Mouse (Mus musculus): Measurements from ENCODE around the gene Lamtor1. TPM values are rescaled to one million over a fixed set of nuclear protein-coding genes. Genes with fewer than 3 reads are reported as not detected.
A peak's percentile ranks its signal among the peaks of the same experiment; 100 is the strongest.
"Not testable (repeated sequence)": the region's sequence is repeated elsewhere in the genome, so short reads cannot be mapped to it uniquely, and the experiment has no call there.

Gene Lamtor1
- polyA plus RNA-seq, 1 experiment from 2014 or later: 161 TPM

DNA sequence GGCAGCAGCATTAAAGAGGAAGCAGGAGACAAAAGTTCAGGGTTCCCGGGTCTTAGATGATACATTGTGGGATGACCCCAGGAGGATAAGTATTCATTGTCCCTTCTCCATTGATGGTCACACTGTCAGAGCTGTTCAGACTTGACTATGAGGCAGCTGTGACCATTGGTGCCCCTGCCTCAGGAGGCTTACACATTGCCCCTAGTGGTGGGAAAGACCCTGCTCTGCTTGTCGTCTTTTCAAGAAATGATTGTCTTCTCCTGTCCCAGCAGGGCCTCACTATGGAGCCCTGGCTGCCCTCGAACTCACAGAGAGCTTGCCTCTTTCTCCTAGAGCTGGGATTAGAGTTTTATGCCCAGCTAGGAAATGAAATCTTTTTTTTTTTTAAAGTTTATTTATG, 6.3 kb downstream of the Lamtor1 start:
- Histone ChIP-seq H3K4me1 (ENCODE audit: insufficient read depth) (no peaks in the 10 kb centered on the region), H3K36me3 (ENCODE audit: insufficient read depth) (peaks cover 51% of the 10 kb centered on the region), H3K4me2 (no peak overlapping the region), H3K27me3 (ENCODE audit: insufficient read depth, low read length) (no peaks in the 10 kb centered on the region), H3K27ac (ENCODE audit: low read depth) (no peak overlapping the region), H3K4me3 (ENCODE audit: low read depth, low read length) (no peak overlapping the region), H3K9me3 (ENCODE audit: low read depth, low read length) (no peaks in the 10 kb centered on the region), H3K9ac (no peak overlapping the region)
- TF ChIP-seq CTCF (IDR thresholded peaks at IDR 0.05; ENCODE audit: low read depth): peak; percentile 47
- ATAC-seq (ENCODE audit: insufficient read depth) (no peak), DNase-seq (no peak)
- WGBS: 62% methylated on average over 3 of the region's 3 CpGs

- no peaks in the 10 kb centered on the region for H3K9me3 ChIP-seq (ENCODE audit: low read depth, low read length)
- peak; percentile 89 for TF ChIP-seq CTCF (IDR thresholded peaks at IDR 0.05; ENCODE audit: low read depth)
- H3K4me1 ChIP-seq (ENCODE audit: insufficient read depth): no peaks in the 10 kb centered on the region
- H3K4me2 ChIP-seq: no peak overlapping the region
- H3K27me3 ChIP-seq (ENCODE audit: insufficient read depth, low read length): no peaks in the 10 kb centered on the region
- H3K27ac ChIP-seq (ENCODE audit: low read depth): no peak overlapping the region
- WGBS: 28% methylated on average over 1 of the region's 1 CpGs
- ATAC-seq (ENCODE audit: insufficient read depth): peak; percentile 84; the same call in 1 of the 2 replicates
- H3K9ac ChIP-seq: no peak overlapping the region
- H3K4me3 ChIP-seq (ENCODE audit: low read depth, low read length): no peak overlapping the region
- peaks cover 17% of the 10 kb centered on the region for H3K36me3 ChIP-seq (ENCODE audit: insufficient read depth)
- peak; percentile 87 for DNase-seq
Observed at GRCm38 (mm10) chr7:101918071-101918470, 12.4 kb downstream of the Lamtor1 start.

DNA sequence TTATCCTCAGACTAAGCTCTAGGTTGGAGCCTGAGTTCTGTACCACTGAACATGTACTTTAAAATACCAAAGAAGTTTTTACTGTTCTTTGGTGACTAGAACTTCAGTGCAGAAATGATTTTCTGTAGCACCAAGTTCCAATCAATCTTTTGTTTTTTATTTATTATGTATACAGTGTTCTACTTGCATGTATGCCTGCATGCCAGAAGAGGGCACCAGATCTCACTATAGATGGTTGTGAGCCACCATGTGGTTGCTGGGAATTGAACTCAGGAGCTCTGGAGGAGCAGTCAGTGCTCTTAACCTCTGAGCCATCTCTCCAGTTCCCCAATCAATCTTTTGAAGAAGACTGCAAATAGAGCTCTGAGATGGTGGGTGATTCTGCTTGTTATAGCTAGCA, 20.2 kb downstream of the Lamtor1 start:
- H3K27me3 ChIP-seq (ENCODE audit: insufficient read depth, low read length); H3K9me3 ChIP-seq (ENCODE audit: low read depth, low read length); H3K9ac ChIP-seq; H3K4me2 ChIP-seq; H3K4me3 ChIP-seq (ENCODE audit: low read depth, low read length); DNase-seq; H3K36me3 ChIP-seq (ENCODE audit: insufficient read depth); H3K27ac ChIP-seq (ENCODE audit: low read depth); ATAC-seq (ENCODE audit: insufficient read depth); H3K4me1 ChIP-seq (ENCODE audit: insufficient read depth): not testable (repeated sequence)
- peak; percentile 12; the same call in 1 of the 2 replicates for TF ChIP-seq CTCF (IDR thresholded peaks at IDR 0.05; ENCODE audit: low read depth)

- ATAC-seq (ENCODE audit: insufficient read depth) (no peak), DNase-seq (no peak)
- no peak overlapping the region for H3K9ac ChIP-seq
- H3K4me2 ChIP-seq: no peak overlapping the region
- no peak overlapping the region for H3K4me3 ChIP-seq (ENCODE audit: low read depth, low read length)
- H3K27me3 ChIP-seq (ENCODE audit: insufficient read depth, low read length): no peaks in the 10 kb centered on the region
- WGBS: 66% methylated on average over 3 of the region's 3 CpGs
- H3K27ac ChIP-seq (ENCODE audit: low read depth): no peak overlapping the region
- H3K9me3 ChIP-seq (ENCODE audit: low read depth, low read length): no peaks in the 10 kb centered on the region
- H3K4me1 ChIP-seq (ENCODE audit: insufficient read depth): no peaks in the 10 kb centered on the region
- TF ChIP-seq CTCF (IDR thresholded peaks at IDR 0.05; ENCODE audit: low read depth): no peak
- no peaks in the 10 kb centered on the region for H3K36me3 ChIP-seq (ENCODE audit: insufficient read depth)
Observed at GRCm38 (mm10) chr7:101928093-101928492, 22.4 kb downstream of the Lamtor1 start.

DNA sequence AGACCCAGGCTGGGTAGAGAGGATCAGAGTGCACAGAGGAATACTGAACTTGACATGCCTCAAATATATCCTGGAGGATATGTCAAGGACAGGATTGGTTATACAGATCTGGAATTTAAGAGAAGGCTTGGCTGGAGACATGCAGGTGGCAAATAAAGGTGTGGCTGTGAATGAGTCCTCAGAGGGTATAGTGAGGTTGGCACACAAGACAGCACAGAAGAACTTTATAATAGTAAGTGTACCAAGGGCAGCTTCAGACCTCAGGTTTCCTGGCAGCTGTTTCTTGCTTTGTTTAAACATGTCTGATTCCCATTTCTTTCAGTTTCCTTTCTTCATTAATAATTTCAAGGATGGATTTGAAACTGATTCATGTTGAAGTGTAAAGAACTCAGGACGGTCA, 26.8 kb downstream of the Lamtor1 start:
- WGBS: 64% methylated on average over 1 of the region's 1 CpGs
- Histone ChIP-seq H3K27me3 (ENCODE audit: insufficient read depth, low read length) (no peaks in the 10 kb centered on the region), H3K36me3 (ENCODE audit: insufficient read depth) (no peaks in the 10 kb centered on the region), H3K9me3 (ENCODE audit: low read depth, low read length) (no peaks in the 10 kb centered on the region), H3K9ac (peak overlapping the region; percentile 85; the same call in 1 of the 2 replicates), H3K4me1 (ENCODE audit: insufficient read depth) (no peaks in the 10 kb centered on the region), H3K27ac (ENCODE audit: low read depth) (no peak overlapping the region), H3K4me3 (ENCODE audit: low read depth, low read length) (peak overlapping the region; percentile 87; the same call in 1 of the 2 replicates), H3K4me2 (peak overlapping the region; percentile 80)
- no peak for DNase-seq
- ATAC-seq (ENCODE audit: insufficient read depth): no peak
- no peak for TF ChIP-seq CTCF (IDR thresholded peaks at IDR 0.05; ENCODE audit: low read depth)

- no peak for TF ChIP-seq CTCF (IDR thresholded peaks at IDR 0.05; ENCODE audit: low read depth)
- WGBS: 3% methylated on average over 15 of the region's 15 CpGs
- no peaks in the 10 kb centered on the region for H3K27me3 ChIP-seq (ENCODE audit: insufficient read depth, low read length)
- peak; percentile 38 for ATAC-seq (ENCODE audit: insufficient read depth)
- no peaks in the 10 kb centered on the region for H3K36me3 ChIP-seq (ENCODE audit: insufficient read depth)
- no peaks in the 10 kb centered on the region for H3K9me3 ChIP-seq (ENCODE audit: low read depth, low read length)
- H3K4me1 ChIP-seq (ENCODE audit: insufficient read depth): no peaks in the 10 kb centered on the region
- peak overlapping the region; percentile 85 for H3K9ac ChIP-seq
- DNase-seq: peak; percentile 58
- H3K4me3 ChIP-seq (ENCODE audit: low read depth, low read length): peak overlapping the region; percentile 87
- peak overlapping the region; percentile 80 for H3K4me2 ChIP-seq
- H3K27ac ChIP-seq (ENCODE audit: low read depth): peak overlapping the region; percentile 87
Observed at GRCm38 (mm10) chr7:101933300-101933699, 27.6 kb downstream of the Lamtor1 start.

DNA sequence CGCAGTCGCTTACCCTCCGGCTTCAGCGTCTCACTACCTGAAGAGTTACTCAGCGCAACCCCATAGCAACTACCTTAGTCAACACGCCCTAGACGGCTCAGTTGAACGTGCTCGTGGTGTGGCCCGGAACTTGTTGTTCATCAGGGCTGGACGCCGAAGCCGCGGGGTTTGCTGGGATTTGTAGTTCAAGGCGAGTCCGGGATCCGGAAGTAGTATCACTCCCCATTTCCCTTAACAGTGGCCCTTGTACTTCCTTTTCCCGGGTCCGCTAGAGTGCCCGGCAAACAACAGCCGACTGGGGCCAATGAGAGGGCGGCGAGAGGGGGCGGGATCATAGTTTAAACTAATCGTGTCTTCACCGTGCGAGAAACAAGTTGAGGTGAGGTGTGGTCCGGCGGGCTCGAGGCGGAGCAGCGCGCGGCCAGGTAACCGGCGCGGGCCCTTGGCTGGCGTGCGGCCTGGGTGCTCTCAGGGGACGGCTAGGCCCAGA, 28.1 kb downstream of the Lamtor1 start, which contains the start of the genes Lrrc51 and Numa1:
TSS of gene Lrrc51 (minus strand) at position 145 of the 490 bp plus-strand sequence.
TSS of gene Numa1 (plus strand) at position 361 of the 490 bp plus-strand sequence.
- peak; percentile 99 for DNase-seq
- no peak for TF ChIP-seq CTCF (IDR thresholded peaks at IDR 0.05; ENCODE audit: low read depth)
- Histone ChIP-seq H3K27me3 (ENCODE audit: insufficient read depth, low read length) (no peaks in the 10 kb centered on the region), H3K36me3 (ENCODE audit: insufficient read depth) (no peaks in the 10 kb centered on the region), H3K9ac (peak within 1 kb of the TSS; percentile 85), H3K4me3 (ENCODE audit: low read depth, low read length) (peak within 1 kb of the TSS; percentile 87), H3K4me1 (ENCODE audit: insufficient read depth) (no peaks in the 10 kb centered on the region), H3K4me2 (peak within 1 kb of the TSS; percentile 80), H3K9me3 (ENCODE audit: low read depth, low read length) (no peaks in the 10 kb centered on the region), H3K27ac (ENCODE audit: low read depth) (peak within 1 kb of the TSS; percentile 87)
- under 1% methylated on average over 40 of the region's 40 CpGs for WGBS
- peak; percentile 99 for ATAC-seq (ENCODE audit: insufficient read depth)
